Mouse (Mus musculus): ENCODE data around the gene Zbtb41. TPM values are rescaled to one million over a fixed set of nuclear protein-coding genes. Genes with fewer than 3 reads are reported as not detected.

Gene Zbtb41
- polyA plus RNA-seq, 1 experiment from 2014 or later: 17.4 TPM

GRCm38 (mm10) chr1:139454340-139455225 is 32.5 kb downstream of the Zbtb41 start, which contains the start of gene Aspm:
Gene Aspm, plus strand, starts transcription at chr1:139454772.
- under 1% methylated on average over 56 of the region's 65 CpGs for WGBS
- H3K9me3 ChIP-seq (replicated peaks; ENCODE audit: control insufficient read depth, low read length): no peaks in the 10 kb centered on the region
- peak within 1 kb of the TSS; percentile 69 for H3K9ac ChIP-seq (ENCODE audit: low read length)
- no peaks in the 10 kb centered on the region for H3K27me3 ChIP-seq (replicated peaks; ENCODE audit: control insufficient read depth, insufficient read depth, low read length)
- ATAC-seq (peak; percentile 99), DNase-seq (ENCODE audit: low spot score) (peak; percentile 97)
- peaks cover 15% of the 10 kb centered on the region for H3K36me3 ChIP-seq (ENCODE audit: control insufficient read depth, insufficient read depth, low read length)
- peak within 1 kb of the TSS; percentile 94 for H3K4me2 ChIP-seq (ENCODE audit: low read length)
- H3K4me1 ChIP-seq (ENCODE audit: control insufficient read depth, insufficient read depth, low read length): peaks cover 14% of the 10 kb centered on the region; the same call in 1 of the 2 replicates
- H3K27ac ChIP-seq (ENCODE audit: low read depth, low read length): 0 out of 2 replicates have a peak within 1 kb of the TSS, but pooled peaks have one; percentile 9
- peak within 1 kb of the TSS; percentile 76 for H3K4me3 ChIP-seq (ENCODE audit: low read depth, low read length)

GRCm38 (mm10) chr1:139455226-139455869 is 33.3 kb downstream of the Zbtb41 start:
- DNase-seq (ENCODE audit: low spot score) (peak; percentile 19), ATAC-seq (no peak; the same call in 1 of the 2 replicates)
- 3% methylated on average over 17 of the region's 17 CpGs for WGBS

GRCm38 (mm10) chr1:139460807-139461206 is 38.7 kb downstream of the Zbtb41 start:
- no peaks in the 10 kb centered on the region for H3K27me3 ChIP-seq (replicated peaks; ENCODE audit: control insufficient read depth, insufficient read depth, low read length)
- peaks cover 11% of the 10 kb centered on the region; the same call in 1 of the 2 replicates for H3K4me1 ChIP-seq (ENCODE audit: control insufficient read depth, insufficient read depth, low read length)
- no peak overlapping the region for H3K9ac ChIP-seq (ENCODE audit: low read length)
- no peak overlapping the region for H3K27ac ChIP-seq (ENCODE audit: low read depth, low read length)
- H3K36me3 ChIP-seq (ENCODE audit: control insufficient read depth, insufficient read depth, low read length): peaks cover 33% of the 10 kb centered on the region
- H3K9me3 ChIP-seq (replicated peaks; ENCODE audit: control insufficient read depth, low read length): no peaks in the 10 kb centered on the region
- WGBS: 71% methylated on average over 5 of the region's 5 CpGs
- DNase-seq (ENCODE audit: low spot score) (no peak), ATAC-seq (no peak)
- no peak overlapping the region for H3K4me3 ChIP-seq (ENCODE audit: low read depth, low read length)
- no peak overlapping the region for H3K4me2 ChIP-seq (ENCODE audit: low read length)

More at GRCm38 (mm10) chr1:139455226-139455869, 33.3 kb downstream of the Zbtb41 start:
- peak overlapping the region; percentile 69 for H3K9ac ChIP-seq (ENCODE audit: low read length)
- H3K27me3 ChIP-seq (replicated peaks; ENCODE audit: control insufficient read depth, insufficient read depth, low read length): no peaks in the 10 kb centered on the region
- peak overlapping the region; percentile 76 for H3K4me3 ChIP-seq (ENCODE audit: low read depth, low read length)
- 0 out of 2 replicates have a peak overlapping the region, but pooled peaks have one; percentile 9 for H3K27ac ChIP-seq (ENCODE audit: low read depth, low read length)
- peak overlapping the region; percentile 94 for H3K4me2 ChIP-seq (ENCODE audit: low read length)
- H3K36me3 ChIP-seq (ENCODE audit: control insufficient read depth, insufficient read depth, low read length): peaks cover 15% of the 10 kb centered on the region
- H3K9me3 ChIP-seq (replicated peaks; ENCODE audit: control insufficient read depth, low read length): no peaks in the 10 kb centered on the region
- peaks cover 14% of the 10 kb centered on the region; the same call in 1 of the 2 replicates for H3K4me1 ChIP-seq (ENCODE audit: control insufficient read depth, insufficient read depth, low read length)

- WGBS: 93% methylated on average over 11 of the region's 11 CpGs
- DNase-seq (ENCODE audit: low spot score): no peak
- Histone ChIP-seq H3K9me3 (replicated peaks; ENCODE audit: control insufficient read depth, low read length) (no peaks in the 10 kb centered on the region), H3K9ac (ENCODE audit: low read length) (no peak overlapping the region), H3K4me1 (ENCODE audit: control insufficient read depth, insufficient read depth, low read length) (peaks cover under 1% of the 10 kb centered on the region; the same call in 1 of the 2 replicates), H3K36me3 (ENCODE audit: control insufficient read depth, insufficient read depth, low read length) (peaks cover 50% of the 10 kb centered on the region), H3K4me2 (ENCODE audit: low read length) (no peak overlapping the region), H3K27me3 (replicated peaks; ENCODE audit: control insufficient read depth, insufficient read depth, low read length) (no peaks in the 10 kb centered on the region), H3K4me3 (ENCODE audit: low read depth, low read length) (no peak overlapping the region), H3K27ac (ENCODE audit: low read depth, low read length) (no peak overlapping the region)
- ATAC-seq: no peak
These were observed 43.8 kb downstream of the Zbtb41 start for GRCm38 (mm10) chr1:139465936-139466335.

- Histone ChIP-seq H3K4me3 (ENCODE audit: low read depth, low read length) (no peak overlapping the region), H3K27me3 (replicated peaks; ENCODE audit: control insufficient read depth, insufficient read depth, low read length) (no peaks in the 10 kb centered on the region), H3K9ac (ENCODE audit: low read length) (no peak overlapping the region), H3K27ac (ENCODE audit: low read depth, low read length) (no peak overlapping the region), H3K36me3 (ENCODE audit: control insufficient read depth, insufficient read depth, low read length) (peaks cover 79% of the 10 kb centered on the region), H3K4me1 (ENCODE audit: control insufficient read depth, insufficient read depth, low read length) (no peaks in the 10 kb centered on the region), H3K9me3 (replicated peaks; ENCODE audit: control insufficient read depth, low read length) (no peaks in the 10 kb centered on the region), H3K4me2 (ENCODE audit: low read length) (no peak overlapping the region)
- WGBS: 89% methylated on average over 11 of the region's 11 CpGs
- DNase-seq (ENCODE audit: low spot score) (peak; percentile 21), ATAC-seq (peak; percentile 26; the same call in 1 of the 2 replicates)
These were observed 56.8 kb downstream of the Zbtb41 start for GRCm38 (mm10) chr1:139478898-139479297.

- H3K4me3 ChIP-seq (ENCODE audit: low read depth, low read length): no peak overlapping the region
- ATAC-seq (no peak), DNase-seq (ENCODE audit: low spot score) (no peak)
- no peaks in the 10 kb centered on the region for H3K27me3 ChIP-seq (replicated peaks; ENCODE audit: control insufficient read depth, insufficient read depth, low read length)
- H3K4me1 ChIP-seq (ENCODE audit: control insufficient read depth, insufficient read depth, low read length): no peaks in the 10 kb centered on the region
- H3K9me3 ChIP-seq (replicated peaks; ENCODE audit: control insufficient read depth, low read length): no peaks in the 10 kb centered on the region
- WGBS: 92% methylated on average over 8 of the region's 8 CpGs
- H3K36me3 ChIP-seq (ENCODE audit: control insufficient read depth, insufficient read depth, low read length): peaks cover 71% of the 10 kb centered on the region
- no peak overlapping the region for H3K9ac ChIP-seq (ENCODE audit: low read length)
- no peak overlapping the region for H3K4me2 ChIP-seq (ENCODE audit: low read length)
- H3K27ac ChIP-seq (ENCODE audit: low read depth, low read length): no peak overlapping the region
These were observed 58.2 kb downstream of the Zbtb41 start for GRCm38 (mm10) chr1:139480246-139480645.

- no peak overlapping the region for H3K4me2 ChIP-seq (ENCODE audit: low read length)
- no peaks in the 10 kb centered on the region for H3K27me3 ChIP-seq (replicated peaks; ENCODE audit: control insufficient read depth, insufficient read depth, low read length)
- no peaks in the 10 kb centered on the region for H3K4me1 ChIP-seq (ENCODE audit: control insufficient read depth, insufficient read depth, low read length)
- no peak overlapping the region for H3K4me3 ChIP-seq (ENCODE audit: low read depth, low read length)
- no peak for ATAC-seq
- H3K36me3 ChIP-seq (ENCODE audit: control insufficient read depth, insufficient read depth, low read length): peaks cover 71% of the 10 kb centered on the region
- no peak overlapping the region for H3K27ac ChIP-seq (ENCODE audit: low read depth, low read length)
- 88% methylated on average over 4 of the region's 4 CpGs for WGBS
- no peak overlapping the region for H3K9ac ChIP-seq (ENCODE audit: low read length)
- DNase-seq (ENCODE audit: low spot score): no peak
- no peaks in the 10 kb centered on the region for H3K9me3 ChIP-seq (replicated peaks; ENCODE audit: control insufficient read depth, low read length)
These were observed 59.1 kb downstream of the Zbtb41 start for GRCm38 (mm10) chr1:139481146-139481545.

- Histone ChIP-seq H3K4me2 (ENCODE audit: low read length) (no peak overlapping the region), H3K27ac (ENCODE audit: low read depth, low read length) (no peak overlapping the region), H3K27me3 (replicated peaks; ENCODE audit: control insufficient read depth, insufficient read depth, low read length) (no peaks in the 10 kb centered on the region), H3K4me3 (ENCODE audit: low read depth, low read length) (no peak overlapping the region), H3K36me3 (ENCODE audit: control insufficient read depth, insufficient read depth, low read length) (peaks cover 41% of the 10 kb centered on the region), H3K4me1 (ENCODE audit: control insufficient read depth, insufficient read depth, low read length) (no peaks in the 10 kb centered on the region), H3K9me3 (replicated peaks; ENCODE audit: control insufficient read depth, low read length) (no peaks in the 10 kb centered on the region), H3K9ac (ENCODE audit: low read length) (no peak overlapping the region)
- WGBS: 75% methylated on average over 3 of the region's 3 CpGs
- ATAC-seq: no peak
- no peak for DNase-seq (ENCODE audit: low spot score)
These were observed 72.5 kb downstream of the Zbtb41 start for GRCm38 (mm10) chr1:139494630-139495029.
